Mouse (Mus musculus): ENCODE measurements at regions not wholly inside any gene's neighbourhood (a gene's known extent, or its start where the extent isn't known, plus 50 kb on each side); places are given as distances from the start of the nearest gene placed in this dataset.

- TF ChIP-seq POLR2A (IDR thresholded peaks at IDR 0.05; ENCODE audit: insufficient read depth, low read depth, low read length) (no peak), CTCF (IDR thresholded peaks at IDR 0.05; ENCODE audit: insufficient read depth, low read depth, low read length) (no peak)
Measured at GRCm38 (mm10) chr7:70810411-70811090, 444.0 kb upstream of the Nr2f2 start.
